Comparison of ENCODE assay signal across 16 mouse cellular contexts in genomic region chr9:32835626-32835971, GRCm38 (mm10).
DNase-seq lines count a peak whose midpoint lies in the region; ATAC-seq and TF ChIP-seq lines count a peak whose summit lies in the region.
"Had no signal": no experiment of that assay in that cellular context is flagged by ENCODE, and none has a peak within 500 bp of the region (broad histone marks: within the 10 kb centered on the region; RNA-seq: fewer than 3 reads in every experiment).

No protein-coding gene starts in this region.

- no peaks in the 10 kb centered on the region for H3K36me3 ChIP-seq in midbrain, embryonic 10.5 days
- no peaks in the 10 kb centered on the region for H3K36me3 ChIP-seq in midbrain, embryonic 13.5 days
- no peaks in the 10 kb centered on the region for H3K36me3 ChIP-seq in heart, embryonic 14.5 days (ENCODE audit: control insufficient read depth, insufficient read depth, low read length)
- H3K36me3 ChIP-seq: forebrain, embryonic 12.5 days; liver, embryonic 12.5 days; midbrain, embryonic 12.5 days; neural tube, embryonic 12.5 days; stomach, embryonic 15.5 days had no signal

- peak overlapping the region; percentile 81 for H3K27ac ChIP-seq in gastrocnemius, adult 2 months
- peak overlapping the region; percentile 18; the same call in 1 of the 2 replicates for H3K27ac ChIP-seq in midbrain, embryonic 10.5 days (replicated peaks)
- no peak overlapping the region for H3K27ac ChIP-seq in midbrain, embryonic 13.5 days
- H3K27ac ChIP-seq in heart, embryonic 14.5 days (replicated peaks in 1 of 2; ENCODE audit: control insufficient read depth in 1 of 2, insufficient read depth in 1 of 2, low read depth in 2 of 2, low read length in 2 of 2), result no peak overlapping the region
- H3K27ac ChIP-seq: forebrain, embryonic 12.5 days; hindbrain, embryonic 14.5 days; liver, embryonic 12.5 days; midbrain, embryonic 12.5 days; neural tube, embryonic 12.5 days; stomach, embryonic 15.5 days had no signal

- no peaks in the 10 kb centered on the region for H3K9me3 ChIP-seq in midbrain, embryonic 10.5 days (replicated peaks)
- no peaks in the 10 kb centered on the region for H3K9me3 ChIP-seq in midbrain, embryonic 13.5 days
- no peaks in the 10 kb centered on the region for H3K9me3 ChIP-seq in heart, embryonic 14.5 days (ENCODE audit: control insufficient read depth, low read length)
- H3K9me3 ChIP-seq: forebrain, embryonic 12.5 days; liver, embryonic 12.5 days; midbrain, embryonic 12.5 days; neural tube, embryonic 12.5 days; stomach, embryonic 15.5 days had no signal

- TF ChIP-seq CTCF in gastrocnemius, adult 2 months (IDR thresholded peaks at IDR 0.05), result no peak

- ATAC-seq in midbrain, embryonic 13.5 days, result no peak
- ATAC-seq in heart, embryonic 14.5 days (ENCODE audit: insufficient number of reproducible peaks, insufficient read depth, low FRiP score, low read depth), result no peak; the same call in 1 of the 2 replicates
- ATAC-seq: liver, embryonic 12.5 days had no signal

- H3K4me3 ChIP-seq in gastrocnemius, adult 2 months, result no peak overlapping the region
- no peak overlapping the region for H3K4me3 ChIP-seq in midbrain, embryonic 10.5 days
- H3K4me3 ChIP-seq in midbrain, embryonic 13.5 days (replicated peaks), result no peak overlapping the region
- H3K4me3 ChIP-seq in heart, embryonic 14.5 days (ENCODE audit: control insufficient read depth in 1 of 2, insufficient read depth in 1 of 2, low read depth in 1 of 2, low read length in 2 of 2), result no peak overlapping the region
- H3K4me3 ChIP-seq: forebrain, embryonic 12.5 days; liver, embryonic 12.5 days; midbrain, embryonic 12.5 days; neural tube, embryonic 12.5 days; stomach, embryonic 15.5 days had no signal

- intact Hi-C loops in gastrocnemius, adult 2 months (cut with DNase I), result loop anchor here (10.0 kb wide), 2 partner anchors 99 to 241 kb away; no protein-coding TSS in a partner anchor
- intact Hi-C loops in gastrocnemius, postnatal 14 days (cut with DNase I; ENCODE audit: low total_unique reads), result no loop called here

- H3K4me1 ChIP-seq in midbrain, embryonic 10.5 days, result peaks cover 26% of the 10 kb centered on the region
- no peaks in the 10 kb centered on the region for H3K4me1 ChIP-seq in midbrain, embryonic 13.5 days (replicated peaks)
- peaks cover 12 to 22% of the 10 kb centered on the region in 2 experiments for H3K4me1 ChIP-seq in heart, embryonic 14.5 days (ENCODE audit: control insufficient read depth in 2 of 2, insufficient read depth in 2 of 2, low read length in 2 of 2)
- H3K4me1 ChIP-seq: liver, embryonic 12.5 days had no signal

- 32% methylated on average over 4 of the region's 4 CpGs for WGBS in midbrain, embryonic 10.5 days
- 33% methylated on average over 4 of the region's 4 CpGs for WGBS in midbrain, embryonic 13.5 days
- WGBS in heart, embryonic 14.5 days, result 12% methylated on average over 4 of the region's 4 CpGs

- no peaks in the 10 kb centered on the region for H3K27me3 ChIP-seq in midbrain, embryonic 10.5 days (ENCODE audit: low read depth, poor library complexity, severe bottlenecking)
- no peaks in the 10 kb centered on the region for H3K27me3 ChIP-seq in midbrain, embryonic 13.5 days
- no peaks in the 10 kb centered on the region for H3K27me3 ChIP-seq in heart, embryonic 14.5 days (ENCODE audit: control insufficient read depth, insufficient read depth, low read length)
- H3K27me3 ChIP-seq: forebrain, embryonic 12.5 days; liver, embryonic 12.5 days; midbrain, embryonic 12.5 days; neural tube, embryonic 12.5 days; stomach, embryonic 15.5 days had no signal

- no peak overlapping the region for H3K4me2 ChIP-seq in midbrain, embryonic 13.5 days (replicated peaks)
- peak overlapping the region; percentile 35 for H3K4me2 ChIP-seq in heart, embryonic 14.5 days (ENCODE audit: low read length)
- H3K4me2 ChIP-seq: forebrain, embryonic 12.5 days; hindbrain, embryonic 14.5 days; liver, embryonic 12.5 days; midbrain, embryonic 12.5 days; neural tube, embryonic 12.5 days; stomach, embryonic 15.5 days had no signal

- H3K9ac ChIP-seq in midbrain, embryonic 13.5 days (replicated peaks), result no peak overlapping the region
- no peak overlapping the region for H3K9ac ChIP-seq in heart, embryonic 14.5 days (ENCODE audit: low read length)
- H3K9ac ChIP-seq: forebrain, embryonic 12.5 days; hindbrain, embryonic 14.5 days; liver, embryonic 12.5 days; midbrain, embryonic 12.5 days; neural tube, embryonic 12.5 days; stomach, embryonic 15.5 days had no signal

- DNase-seq in gastrocnemius, adult 2 months, result no peak
- DNase-seq in gastrocnemius, postnatal 14 days, result no peak
- DNase-seq in midbrain, embryonic 10.5 days (ENCODE audit: low spot score), result no peak
- DNase-seq in adrenal gland, adult 2 months, result no peak
- DNase-seq in cerebellum, postnatal 4 days (ENCODE audit: low spot score in 2 of 2), result no peak
- no peak for DNase-seq in embryo, embryonic 10 days (ENCODE audit: low spot score)
- DNase-seq: cerebellum, postnatal 14 days; layer of hippocampus, adult 9-11 months had no signal

Comparison
In these comparisons a context has a peak if more than half of its experiments do, and no peak if none do; other contexts are left out.
1. H3K27ac ChIP-seq: peak in gastrocnemius, adult 2 months (single experiment) and midbrain, embryonic 10.5 days (single experiment); none in midbrain, embryonic 13.5 days (single experiment) and heart, embryonic 14.5 days (0 of 2).